Mouse (Mus musculus) hematopoietic multipotent progenitor cell, adult 10-12 weeks (in vitro differentiated cells): ENCODE data around the gene Olfr901. TPM values are rescaled to one million over a fixed set of nuclear protein-coding genes. Genes with fewer than 3 reads are reported as not detected.

ENCODE experiments used
- polyA plus RNA-seq: library from polyadenylated mRNA; stranded (reverse); fragments of >175 nt; gene quantifications from 2 replicates; pipeline ENCODE4 v1.2.3, GENCODE M21; 2012; ENCODE audit warnings: low replicate concordance

Olfr901 gene
- not detected in 2 replicates for polyA plus RNA-seq

DNA sequence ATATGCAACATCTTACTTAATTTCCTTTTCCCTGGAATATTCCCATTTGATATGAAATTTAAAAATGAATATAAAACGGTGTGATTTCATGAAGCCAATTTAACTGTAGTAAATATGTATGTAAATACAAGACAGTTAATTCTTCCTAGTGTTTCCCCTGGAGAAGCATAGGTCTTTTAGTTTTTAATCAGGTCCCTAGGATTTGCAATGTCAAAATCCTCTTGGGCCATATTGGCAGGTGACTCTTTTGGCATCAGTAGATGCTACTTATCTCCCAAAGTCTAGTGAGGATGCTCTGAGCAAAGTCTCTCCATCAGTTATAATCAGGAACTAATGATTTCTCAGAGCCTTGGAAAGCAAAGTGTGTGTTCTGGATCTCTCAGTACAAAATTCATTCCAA lies at the start of gene Olfr901:
TSS of gene Olfr901 (plus strand) at position 301 of the 400 bp plus-strand sequence.

DNA sequence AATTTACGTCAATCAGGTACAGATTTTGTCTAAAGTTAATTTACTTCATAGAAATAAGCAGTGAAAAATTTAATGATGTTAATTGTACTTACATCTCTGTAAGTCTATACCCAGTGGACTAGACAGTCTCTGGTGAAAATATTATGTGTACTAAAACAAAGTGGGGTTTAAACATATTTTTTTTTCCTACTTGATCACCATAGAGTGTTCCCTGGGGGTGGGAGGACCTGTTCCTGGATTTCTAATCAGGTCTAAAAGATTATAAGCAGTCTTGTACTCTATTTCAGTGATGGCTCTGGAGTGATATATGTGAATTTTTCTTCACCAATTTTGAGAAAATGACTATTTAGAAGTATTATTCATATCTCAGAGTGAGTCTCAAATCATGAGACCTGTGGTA lies 27.9 kb upstream of the Olfr901 start, which contains the start of gene Olfr147:
TSS of gene Olfr147 (plus strand) at position 301 of the 400 bp plus-strand sequence.

DNA sequence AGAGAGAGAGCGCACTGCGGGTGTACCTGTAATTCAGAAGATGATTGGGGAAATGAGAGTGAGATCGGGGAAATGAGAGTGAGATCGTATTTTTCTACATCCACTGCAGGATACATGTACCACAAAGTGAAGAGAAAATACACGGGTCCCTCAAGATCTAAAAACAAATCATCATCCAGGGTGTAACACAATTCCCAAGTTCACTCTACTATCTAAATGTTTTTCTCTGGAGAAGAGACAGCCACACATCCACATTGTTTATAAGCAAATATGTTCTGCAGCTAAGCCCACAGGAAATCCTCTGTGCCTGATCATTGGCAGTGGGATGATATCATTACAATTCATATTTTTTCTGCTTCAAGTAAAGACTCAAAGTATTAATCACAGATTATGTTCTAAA lies 18.1 kb downstream of the Olfr901 start, which contains the start of gene Olfr902:
TSS of gene Olfr902 (plus strand) at position 301 of the 400 bp plus-strand sequence.

DNA sequence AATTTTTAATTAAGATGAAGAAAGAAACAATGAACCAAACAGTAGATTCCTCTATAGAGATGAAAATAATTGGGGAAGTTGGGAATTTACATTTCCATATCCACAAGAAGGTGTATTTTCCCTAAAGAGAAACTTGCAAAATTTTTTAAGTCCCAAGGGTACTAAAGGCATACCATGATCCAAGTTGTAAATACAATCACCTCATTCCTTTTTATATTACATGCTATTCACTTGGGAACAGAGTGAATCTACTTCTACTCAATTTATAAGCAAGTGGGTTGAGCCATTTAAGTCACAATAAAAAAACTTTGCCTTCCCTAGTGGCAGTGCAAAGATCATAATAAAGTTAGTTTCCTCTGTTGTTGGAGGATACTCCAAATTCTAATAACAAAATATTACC lies 33.6 kb downstream of the Olfr901 start, which contains the start of gene Olfr904:
TSS of gene Olfr904 (plus strand) at position 301 of the 400 bp plus-strand sequence.

DNA sequence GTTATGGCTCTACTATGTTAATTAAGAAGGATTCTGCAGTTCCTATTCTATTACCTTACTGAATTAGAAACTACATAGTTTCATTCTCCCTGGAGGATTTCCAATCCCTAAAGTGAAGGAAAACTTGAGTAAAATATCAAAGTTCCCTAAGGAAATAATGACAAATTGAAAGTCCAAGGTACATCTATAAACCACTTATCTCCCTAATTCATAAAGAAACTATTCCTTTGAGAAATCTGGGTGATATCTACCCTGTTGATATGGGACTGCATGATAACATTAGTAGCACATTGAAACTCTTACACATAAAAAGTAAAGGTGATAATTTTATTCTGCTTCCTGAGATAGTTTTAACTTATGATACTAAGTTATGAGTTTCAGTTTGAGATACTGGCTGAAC lies 41.6 kb downstream of the Olfr901 start, which contains the start of gene Olfr905:
TSS of gene Olfr905 (plus strand) at position 301 of the 400 bp plus-strand sequence.

Other genes with a start within 250 kb of the Olfr901 start
- not detected in 2 replicates for gene Olfr891, start 248.6 kb upstream of the Olfr901 start, polyA plus RNA-seq
- not detected in 2 replicates for gene Olfr893, start 221.1 kb upstream of the Olfr901 start, polyA plus RNA-seq
- not detected in 2 replicates for gene Olfr894, start 211.4 kb upstream of the Olfr901 start, polyA plus RNA-seq
- not detected in 2 replicates for gene Olfr143, start 176.7 kb upstream of the Olfr901 start, polyA plus RNA-seq
- gene Olfr895, start 161.6 kb upstream of the Olfr901 start, polyA plus RNA-seq: not detected in 2 replicates
- 0.05 TPM in 1 of 2 replicates, not detected in the other for gene Olfr896-ps1, start 138.3 kb upstream of the Olfr901 start, polyA plus RNA-seq
- 0.02 TPM in 1 of 2 replicates, not detected in the other for gene Olfr25, start 100.4 kb upstream of the Olfr901 start, polyA plus RNA-seq
- not detected in 2 replicates for gene Olfr898, start 81.0 kb upstream of the Olfr901 start, polyA plus RNA-seq
- not detected in 2 replicates for gene Olfr250, start 62.6 kb upstream of the Olfr901 start, polyA plus RNA-seq
- gene Olfr251, start 52.4 kb upstream of the Olfr901 start, polyA plus RNA-seq: not detected in 2 replicates
- gene Olfr147, start 27.8 kb upstream of the Olfr901 start, polyA plus RNA-seq: not detected in 2 replicates
- not detected in 2 replicates for gene Olfr902, start 18.2 kb downstream of the Olfr901 start, polyA plus RNA-seq
- not detected in 2 replicates for gene Olfr904, start 33.7 kb downstream of the Olfr901 start, polyA plus RNA-seq
- gene Olfr905, start 41.7 kb downstream of the Olfr901 start, polyA plus RNA-seq: not detected in 2 replicates
- not detected in 2 replicates for gene Olfr906, start 57.6 kb downstream of the Olfr901 start, polyA plus RNA-seq
- gene Olfr907, start 66.3 kb downstream of the Olfr901 start, polyA plus RNA-seq: not detected in 2 replicates
- not detected in 2 replicates for gene Olfr911-ps1, start 92.1 kb downstream of the Olfr901 start, polyA plus RNA-seq
- not detected in 2 replicates for gene Olfr910, start 108.4 kb downstream of the Olfr901 start, polyA plus RNA-seq
- gene Olfr912, start 150.7 kb downstream of the Olfr901 start, polyA plus RNA-seq: not detected in 2 replicates
- gene Olfr913, start 163.3 kb downstream of the Olfr901 start, polyA plus RNA-seq: not detected in 2 replicates
- gene Olfr914, start 175.6 kb downstream of the Olfr901 start, polyA plus RNA-seq: not detected in 2 replicates
- gene Olfr916, start 230.4 kb downstream of the Olfr901 start, polyA plus RNA-seq: not detected in 2 replicates
- not detected in 2 replicates for gene Olfr917, start 236.4 kb downstream of the Olfr901 start, polyA plus RNA-seq
- gene Olfr918, start 245.1 kb downstream of the Olfr901 start, polyA plus RNA-seq: not detected in 2 replicates